Mouse (Mus musculus): Measurements from ENCODE around the gene Sufu. TPM values are rescaled to one million over a fixed set of nuclear protein-coding genes. Genes with fewer than 3 reads are reported as not detected.
A peak's percentile ranks its signal among the peaks of the same experiment; 100 is the strongest.

The Sufu gene
- polyA plus RNA-seq, 1 experiment from 2014 or later, result 50.2 TPM

GRCm38 (mm10) chr19:46481756-46482155, 85.1 kb downstream of the Sufu start:
- Histone ChIP-seq H3K4me3 (peak overlapping the region; percentile 22; the same call in 1 of the 2 replicates), H3K27me3 (ENCODE audit: low read depth, poor library complexity, severe bottlenecking) (no peaks in the 10 kb centered on the region), H3K9me3 (replicated peaks) (no peaks in the 10 kb centered on the region), H3K27ac (replicated peaks) (peak overlapping the region; percentile 71), H3K4me1 (peaks cover 99% of the 10 kb centered on the region), H3K36me3 (peaks cover 74% of the 10 kb centered on the region)
- 15% methylated on average over 4 of the region's 4 CpGs for WGBS
- no peak for DNase-seq (ENCODE audit: low spot score)

GRCm38 (mm10) chr19:46482896-46483516, 86.3 kb downstream of the Sufu start:
- H3K36me3 ChIP-seq, result peaks cover 73% of the 10 kb centered on the region
- no peak for DNase-seq (ENCODE audit: low spot score)
- 33% methylated on average over 17 of the region's 17 CpGs for WGBS

GRCm38 (mm10) chr19:46483701-46484328, 87.1 kb downstream of the Sufu start:
- Histone ChIP-seq H3K27ac (replicated peaks) (peak overlapping the region; percentile 65), H3K27me3 (ENCODE audit: low read depth, poor library complexity, severe bottlenecking) (no peaks in the 10 kb centered on the region), H3K4me1 (peaks cover 81% of the 10 kb centered on the region), H3K36me3 (peaks cover 67% of the 10 kb centered on the region), H3K9me3 (replicated peaks) (no peaks in the 10 kb centered on the region), H3K4me3 (no peak overlapping the region)
- 77% methylated on average over 15 of the region's 15 CpGs for WGBS
- DNase-seq (ENCODE audit: low spot score), result no peak

More at GRCm38 (mm10) chr19:46482896-46483516, 86.3 kb downstream of the Sufu start:
- H3K27ac ChIP-seq (replicated peaks), result peak overlapping the region; percentile 71
- no peaks in the 10 kb centered on the region for H3K27me3 ChIP-seq (ENCODE audit: low read depth, poor library complexity, severe bottlenecking)
- H3K9me3 ChIP-seq (replicated peaks), result no peaks in the 10 kb centered on the region
- peaks cover 89% of the 10 kb centered on the region for H3K4me1 ChIP-seq
- no peak overlapping the region for H3K4me3 ChIP-seq

GRCm38 (mm10) chr19:46484518-46484917, 87.8 kb downstream of the Sufu start:
- Histone ChIP-seq H3K27ac (replicated peaks) (peak overlapping the region; percentile 65; the same call in 1 of the 2 replicates), H3K4me1 (peaks cover 74% of the 10 kb centered on the region), H3K27me3 (ENCODE audit: low read depth, poor library complexity, severe bottlenecking) (no peaks in the 10 kb centered on the region), H3K4me3 (no peak overlapping the region), H3K36me3 (peaks cover 60% of the 10 kb centered on the region), H3K9me3 (replicated peaks) (no peaks in the 10 kb centered on the region)
- 75% methylated on average over 5 of the region's 5 CpGs for WGBS
- no peak for DNase-seq (ENCODE audit: low spot score)

GRCm38 (mm10) chr19:46485847-46486246, 89.2 kb downstream of the Sufu start:
- H3K36me3 ChIP-seq, result peaks cover 47% of the 10 kb centered on the region
- no peaks in the 10 kb centered on the region for H3K27me3 ChIP-seq (ENCODE audit: low read depth, poor library complexity, severe bottlenecking)
- no peak overlapping the region for H3K4me3 ChIP-seq
- 82% methylated on average over 9 of the region's 9 CpGs for WGBS
- H3K27ac ChIP-seq (replicated peaks), result 0 out of 2 replicates have a peak overlapping the region, but pooled peaks have one; percentile 14
- H3K4me1 ChIP-seq, result peaks cover 71% of the 10 kb centered on the region
- no peak for DNase-seq (ENCODE audit: low spot score)
- H3K9me3 ChIP-seq (replicated peaks), result no peaks in the 10 kb centered on the region

- H3K27ac ChIP-seq (replicated peaks), result peak overlapping the region; percentile 55
Observed at GRCm38 (mm10) chr19:46486709-46487108, 90.0 kb downstream of the Sufu start.

GRCm38 (mm10) chr19:46489448-46489847, 92.8 kb downstream of the Sufu start:
- no peak for DNase-seq (ENCODE audit: low spot score)
- no peaks in the 10 kb centered on the region for H3K27me3 ChIP-seq (ENCODE audit: low read depth, poor library complexity, severe bottlenecking)
- H3K9me3 ChIP-seq (replicated peaks), result no peaks in the 10 kb centered on the region
- H3K36me3 ChIP-seq, result peaks cover 38% of the 10 kb centered on the region
- no peak overlapping the region for H3K4me3 ChIP-seq
- H3K4me1 ChIP-seq, result peaks cover 36% of the 10 kb centered on the region
- 90% methylated on average over 1 of the region's 1 CpGs for WGBS
- H3K27ac ChIP-seq (replicated peaks), result no peak overlapping the region; the same call in 1 of the 2 replicates

More at GRCm38 (mm10) chr19:46486709-46487108, 90.0 kb downstream of the Sufu start:
- Histone ChIP-seq H3K27me3 (ENCODE audit: low read depth, poor library complexity, severe bottlenecking) (no peaks in the 10 kb centered on the region), H3K4me1 (peaks cover 64% of the 10 kb centered on the region), H3K4me3 (no peak overlapping the region), H3K9me3 (replicated peaks) (no peaks in the 10 kb centered on the region), H3K36me3 (peaks cover 47% of the 10 kb centered on the region)
- DNase-seq (ENCODE audit: low spot score), result no peak
- WGBS, result 76% methylated on average over 2 of the region's 2 CpGs

- peaks cover 26% of the 10 kb centered on the region for H3K36me3 ChIP-seq
- H3K4me1 ChIP-seq, result peaks cover 25% of the 10 kb centered on the region
- no peaks in the 10 kb centered on the region for H3K27me3 ChIP-seq (ENCODE audit: low read depth, poor library complexity, severe bottlenecking)
- no peak overlapping the region for H3K4me3 ChIP-seq
- DNase-seq (ENCODE audit: low spot score), result no peak
- no peaks in the 10 kb centered on the region for H3K9me3 ChIP-seq (replicated peaks)
- WGBS, result 13% methylated on average over 2 of the region's 2 CpGs
- H3K27ac ChIP-seq (replicated peaks), result peak overlapping the region; percentile 72
Observed at GRCm38 (mm10) chr19:46490634-46491033, 93.9 kb downstream of the Sufu start.

- Histone ChIP-seq H3K27ac (replicated peaks) (no peak overlapping the region), H3K9me3 (replicated peaks) (no peaks in the 10 kb centered on the region), H3K4me3 (no peak overlapping the region), H3K4me1 (peaks cover 14% of the 10 kb centered on the region), H3K27me3 (ENCODE audit: low read depth, poor library complexity, severe bottlenecking) (no peaks in the 10 kb centered on the region), H3K36me3 (no peaks in the 10 kb centered on the region)
- DNase-seq (ENCODE audit: low spot score), result no peak
- WGBS, result 89% methylated on average over 8 of the region's 8 CpGs
Observed at GRCm38 (mm10) chr19:46495136-46495535, 98.4 kb downstream of the Sufu start.

- H3K4me1 ChIP-seq, result peaks cover 7% of the 10 kb centered on the region
- WGBS, result 69% methylated on average over 2 of the region's 2 CpGs
- no peaks in the 10 kb centered on the region for H3K9me3 ChIP-seq (replicated peaks)
- DNase-seq (ENCODE audit: low spot score), result no peak
- no peak overlapping the region for H3K4me3 ChIP-seq
- no peaks in the 10 kb centered on the region for H3K27me3 ChIP-seq (ENCODE audit: low read depth, poor library complexity, severe bottlenecking)
- no peaks in the 10 kb centered on the region for H3K36me3 ChIP-seq
- no peak overlapping the region for H3K27ac ChIP-seq (replicated peaks)
Observed at GRCm38 (mm10) chr19:46497230-46497629, 100.5 kb downstream of the Sufu start.

- no peak for DNase-seq (ENCODE audit: low spot score)
- WGBS, result 5% methylated on average over 3 of the region's 3 CpGs
- Histone ChIP-seq H3K36me3 (peaks cover 4% of the 10 kb centered on the region), H3K9me3 (replicated peaks) (no peaks in the 10 kb centered on the region), H3K4me1 (peaks cover 21% of the 10 kb centered on the region), H3K27me3 (ENCODE audit: low read depth, poor library complexity, severe bottlenecking) (no peaks in the 10 kb centered on the region), H3K27ac (replicated peaks) (peak overlapping the region; percentile 99), H3K4me3 (peak overlapping the region; percentile 91)
Observed at GRCm38 (mm10) chr19:46499539-46499835, 102.8 kb downstream of the Sufu start.

GRCm38 (mm10) chr19:46499836-46500580, 103.3 kb downstream of the Sufu start:
- peak; percentile 99 for DNase-seq (ENCODE audit: low spot score)
- Histone ChIP-seq H3K4me3 (peak overlapping the region; percentile 91), H3K27me3 (ENCODE audit: low read depth, poor library complexity, severe bottlenecking) (no peaks in the 10 kb centered on the region), H3K27ac (replicated peaks) (peak overlapping the region; percentile 99), H3K36me3 (peaks cover 9% of the 10 kb centered on the region), H3K9me3 (replicated peaks) (no peaks in the 10 kb centered on the region), H3K4me1 (peaks cover 26% of the 10 kb centered on the region)
- WGBS, result 0% methylated on average over 49 of the region's 52 CpGs

Measured in midbrain, embryonic 10.5 days (tissue).